Comparison of ENCODE assay signal across 8 mouse cellular contexts in the genomic region with DNA sequence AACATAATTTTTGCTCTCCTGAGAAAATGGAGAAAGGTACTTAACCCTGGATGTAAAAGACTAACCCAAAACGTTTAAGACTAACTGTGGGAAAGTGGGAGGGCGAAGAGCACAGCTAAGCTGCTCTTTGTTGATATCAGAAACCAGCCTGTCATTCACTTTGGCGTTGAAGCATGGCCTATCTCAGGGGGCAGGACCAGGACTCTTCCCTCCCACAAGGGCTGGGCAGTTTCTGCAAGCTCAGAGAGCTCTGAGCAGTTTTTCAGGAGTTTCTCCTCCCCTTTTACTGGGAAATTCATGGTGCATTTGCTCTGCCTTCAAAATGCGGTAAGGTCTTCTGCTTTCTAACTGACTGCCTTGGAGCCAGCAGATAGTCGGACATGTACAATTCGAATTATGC.
DNase-seq lines count a peak whose midpoint lies in the region; ATAC-seq lines count a peak whose summit lies in the region.

No protein-coding gene starts in this region.

- peaks cover 54% of the 10 kb centered on the region for H3K4me1 ChIP-seq in liver, embryonic 13.5 days (replicated peaks)

- ATAC-seq in liver, embryonic 13.5 days (ENCODE audit: low read depth), result peak; percentile 96

- peak; percentile 33 for DNase-seq in adrenal gland, postnatal 10 days
- no peak for DNase-seq in adrenal gland, adult 8-10 months
- peak; percentile 93 for DNase-seq in c-Kit-positive CD71-positive TER-119-negative erythroid progenitor cells, embryonic 14.5 days (ENCODE audit: low read depth)
- DNase-seq in heart, postnatal 14 days, result peak; percentile 3 to 9
- peak; percentile 90 for DNase-seq in liver, embryonic 13.5 days
- DNase-seq in spleen, postnatal 36 days (ENCODE audit: low spot score in 2 of 2), result peak; percentile 66 to 82
- DNase-seq in cerebellum, adult 9-11 months, result no peak
- DNase-seq in thymus, postnatal 4 days, result no peak

- H3K4me3 ChIP-seq in liver, embryonic 13.5 days (replicated peaks), result peak overlapping the region; percentile 67

- H3K4me2 ChIP-seq in liver, embryonic 13.5 days, result peak overlapping the region; percentile 30

- H3K9me3 ChIP-seq in liver, embryonic 13.5 days (replicated peaks), result no peaks in the 10 kb centered on the region

- peak overlapping the region; percentile 80 for H3K9ac ChIP-seq in liver, embryonic 13.5 days

- intact Hi-C loops in heart, postnatal 14 days (cut with DNase I), result no loop called here

- 3% methylated on average over 6 of the region's 6 CpGs for WGBS in liver, embryonic 13.5 days (ENCODE audit: insufficient replicate concordance)

- H3K27me3 ChIP-seq in liver, embryonic 13.5 days, result no peaks in the 10 kb centered on the region

- peaks cover 8% of the 10 kb centered on the region for H3K36me3 ChIP-seq in liver, embryonic 13.5 days

- H3K27ac ChIP-seq in liver, embryonic 13.5 days, result peak overlapping the region; percentile 92

Comparison
In these comparisons a context has a peak if more than half of its experiments do, and no peak if none do; other contexts are left out.
1. DNase-seq: peak in adrenal gland, postnatal 10 days (single experiment), c-Kit-positive CD71-positive TER-119-negative erythroid progenitor cells, embryonic 14.5 days (single experiment), heart, postnatal 14 days (2 of 2), liver, embryonic 13.5 days (single experiment) and spleen, postnatal 36 days (2 of 2); none in adrenal gland, adult 8-10 months (single experiment), cerebellum, adult 9-11 months (single experiment) and thymus, postnatal 4 days (single experiment).